Mouse (Mus musculus) neural tube, embryonic 12.5 days (tissue): ENCODE measurements at regions not wholly inside any gene's neighbourhood (a gene's known extent, or its start where the extent isn't known, plus 50 kb on each side); places are given as distances from the start of the nearest gene placed in this dataset.

Source experiments
- ATAC-seq: fragments of 200-750 bp; cut with Nextera tagmentation; 2 replicates; pipeline ENCODE4 v1.8.0; 2017; ENCODE audit warnings: low read depth, mild to moderate bottlenecking, moderate TSS enrichment, moderate library complexity; ENCODE audit not compliant: low FRiP score
- H3K27ac ChIP-seq: fragments of 300-500 bp; sonication (generic); 2 replicates; pipeline ENCODE4 v1.5.1; 2016
- H3K27me3 ChIP-seq: fragments of 300-500 bp; sonication (generic); replicated peaks from 2 replicates; pipeline ENCODE4 v1.6.1; 2016; ENCODE audit warnings: mild to moderate bottlenecking
- H3K36me3 ChIP-seq: fragments of 300-500 bp; sonication (generic); 2 replicates; pipeline ENCODE4 v1.6.1; 2016; ENCODE audit warnings: mild to moderate bottlenecking
- H3K4me1 ChIP-seq: fragments of 300-500 bp; sonication (generic); 2 replicates; pipeline ENCODE4 v1.6.1; 2016
- H3K4me2 ChIP-seq: fragments of 300-500 bp; sonication (generic); replicated peaks from 2 replicates; pipeline ENCODE4 v1.6.1; 2016; ENCODE audit warnings: mild to moderate bottlenecking
- H3K4me3 ChIP-seq: fragments of 300-500 bp; sonication (generic); 2 replicates; pipeline ENCODE4 v1.5.1; 2016
- H3K9ac ChIP-seq: fragments of 300-500 bp; sonication (generic); 2 replicates; pipeline ENCODE4 v1.6.1; 2016; ENCODE audit warnings: mild to moderate bottlenecking
- H3K9me3 ChIP-seq: fragments of 300-500 bp; sonication (generic); 2 replicates; pipeline ENCODE4 v1.6.1; 2016; ENCODE audit warnings: mild to moderate bottlenecking
- WGBS: fragments of 180-500 bp; shearing (Covaris S2); methylation state at CpG from one replicate; pipeline ENCODE4 v1.1.7; 2016; 5-methylcytosine and 5-hydroxymethylcytosine counted together

GRCm38 (mm10) chr4:64098247-64098646 lies 51.4 kb upstream of the Tnc start:
- Histone ChIP-seq H3K27me3 (no peaks in the 10 kb centered on the region), H3K4me1 (no peaks in the 10 kb centered on the region), H3K4me2 (no peak overlapping the region), H3K9ac (no peak overlapping the region), H3K36me3 (no peaks in the 10 kb centered on the region), H3K27ac (no peak overlapping the region), H3K4me3 (no peak overlapping the region), H3K9me3 (no peaks in the 10 kb centered on the region)
- no peak for ATAC-seq
- 86% methylated on average over 4 of the region's 4 CpGs for WGBS
